Mouse (Mus musculus): ENCODE data around the gene Tnnt1. TPM values are rescaled to one million over a fixed set of nuclear protein-coding genes. Genes with fewer than 3 reads are reported as not detected.

The Tnnt1 gene
- polyA plus RNA-seq (2014; fragmentation: Nextera tagmentation; extraction: Ambion mirVana) = 6.3 and 15.4 TPM in 2 replicates

GRCm38 (mm10) chr7:4516332-4517050 lies at the start of gene Tnnt1:
TSS of gene Tnnt1 (minus strand) at chr7:4516382.
- H3K4me3 ChIP-seq (ENCODE audit: low read depth, low read length) = no peak within 1 kb of the TSS
- H3K9me3 ChIP-seq (ENCODE audit: low read depth, low read length) = no peaks in the 10 kb centered on the region
- WGBS = 18% methylated on average over 4 of the region's 4 CpGs
- no peak for TF ChIP-seq CTCF (IDR thresholded peaks at IDR 0.05; ENCODE audit: low read depth)
- 0 out of 2 replicates have a peak within 1 kb of the TSS, but pooled peaks have one; percentile 9 for H3K27ac ChIP-seq (ENCODE audit: low read depth)
- no peaks in the 10 kb centered on the region for H3K36me3 ChIP-seq (ENCODE audit: insufficient read depth)
- H3K4me1 ChIP-seq (ENCODE audit: insufficient read depth) = 0 out of 2 replicates have a peak, but pooled peaks cover 3% of the 10 kb centered on the region
- H3K9ac ChIP-seq = no peak within 1 kb of the TSS
- H3K27me3 ChIP-seq (ENCODE audit: insufficient read depth, low read length) = no peaks in the 10 kb centered on the region
- DNase-seq (no peak), ATAC-seq (ENCODE audit: insufficient read depth) (no peak)
- H3K4me2 ChIP-seq = no peak within 1 kb of the TSS

GRCm38 (mm10) chr7:4562660-4563059 lies 46.5 kb upstream of the Tnnt1 start:
- Histone ChIP-seq H3K4me1 (ENCODE audit: insufficient read depth) (no peaks in the 10 kb centered on the region), H3K36me3 (ENCODE audit: insufficient read depth) (no peaks in the 10 kb centered on the region), H3K27ac (ENCODE audit: low read depth) (no peak overlapping the region), H3K27me3 (ENCODE audit: insufficient read depth, low read length) (no peaks in the 10 kb centered on the region), H3K9ac (no peak overlapping the region), H3K9me3 (ENCODE audit: low read depth, low read length) (no peaks in the 10 kb centered on the region), H3K4me3 (ENCODE audit: low read depth, low read length) (no peak overlapping the region), H3K4me2 (no peak overlapping the region)
- ATAC-seq (ENCODE audit: insufficient read depth) (no peak), DNase-seq (no peak)
- no peak for TF ChIP-seq CTCF (IDR thresholded peaks at IDR 0.05; ENCODE audit: low read depth)
- 85% methylated on average over 3 of the region's 3 CpGs for WGBS

GRCm38 (mm10) chr7:4557167-4557560 lies 41.0 kb upstream of the Tnnt1 start:
- DNase-seq (no peak), ATAC-seq (ENCODE audit: insufficient read depth) (no peak)
- no peak overlapping the region for H3K9ac ChIP-seq
- no peak overlapping the region for H3K4me3 ChIP-seq (ENCODE audit: low read depth, low read length)
- no peak for TF ChIP-seq CTCF (IDR thresholded peaks at IDR 0.05; ENCODE audit: low read depth)
- H3K36me3 ChIP-seq (ENCODE audit: insufficient read depth) = no peaks in the 10 kb centered on the region
- H3K4me1 ChIP-seq (ENCODE audit: insufficient read depth) = no peaks in the 10 kb centered on the region
- H3K27me3 ChIP-seq (ENCODE audit: insufficient read depth, low read length) = no peaks in the 10 kb centered on the region
- H3K9me3 ChIP-seq (ENCODE audit: low read depth, low read length) = no peaks in the 10 kb centered on the region
- no peak overlapping the region for H3K27ac ChIP-seq (ENCODE audit: low read depth)
- H3K4me2 ChIP-seq = no peak overlapping the region
- 63% methylated on average over 6 of the region's 6 CpGs for WGBS

GRCm38 (mm10) chr7:4556256-4557166 lies 40.3 kb upstream of the Tnnt1 start:
- Histone ChIP-seq H3K4me3 (ENCODE audit: low read depth, low read length) (no peak overlapping the region), H3K4me1 (ENCODE audit: insufficient read depth) (no peaks in the 10 kb centered on the region), H3K36me3 (ENCODE audit: insufficient read depth) (no peaks in the 10 kb centered on the region), H3K4me2 (no peak overlapping the region), H3K9me3 (ENCODE audit: low read depth, low read length) (no peaks in the 10 kb centered on the region), H3K9ac (no peak overlapping the region), H3K27ac (ENCODE audit: low read depth) (no peak overlapping the region), H3K27me3 (ENCODE audit: insufficient read depth, low read length) (no peaks in the 10 kb centered on the region)
- WGBS = 19% methylated on average over 15 of the region's 15 CpGs
- peak; percentile 97 for TF ChIP-seq CTCF (IDR thresholded peaks at IDR 0.05; ENCODE audit: low read depth)
- peak; percentile 93 for ATAC-seq (ENCODE audit: insufficient read depth)
- DNase-seq = peak; percentile 93

- H3K27me3 ChIP-seq (ENCODE audit: insufficient read depth, low read length) = 0 out of 2 replicates have a peak, but pooled peaks cover 3% of the 10 kb centered on the region
- no peaks in the 10 kb centered on the region for H3K36me3 ChIP-seq (ENCODE audit: insufficient read depth)
- no peaks in the 10 kb centered on the region for H3K9me3 ChIP-seq (ENCODE audit: low read depth, low read length)
- no peak for TF ChIP-seq CTCF (IDR thresholded peaks at IDR 0.05; ENCODE audit: low read depth)
- peak within 1 kb of the TSS; percentile 29 for H3K4me3 ChIP-seq (ENCODE audit: low read depth, low read length)
- 0 out of 2 replicates have a peak, but pooled peaks cover 6% of the 10 kb centered on the region for H3K4me1 ChIP-seq (ENCODE audit: insufficient read depth)
- ATAC-seq (ENCODE audit: insufficient read depth) = peak; percentile 55
- peak; percentile 22 for DNase-seq
- peak within 1 kb of the TSS; percentile 56 for H3K4me2 ChIP-seq
- peak within 1 kb of the TSS; percentile 4; the same call in 1 of the 2 replicates for H3K9ac ChIP-seq
- H3K27ac ChIP-seq (ENCODE audit: low read depth) = no peak within 1 kb of the TSS
- 5% methylated on average over 33 of the region's 33 CpGs for WGBS
Measured at GRCm38 (mm10) chr7:4547221-4547641, 31.0 kb upstream of the Tnnt1 start, which contains the start of gene Syt5. TSS of gene Syt5 (minus strand) at chr7:4547541.

- peak; percentile 78 for DNase-seq
- no peak overlapping the region for H3K27ac ChIP-seq (ENCODE audit: low read depth)
- H3K4me3 ChIP-seq (ENCODE audit: low read depth, low read length) = peak overlapping the region; percentile 29
- no peaks in the 10 kb centered on the region for H3K36me3 ChIP-seq (ENCODE audit: insufficient read depth)
- 2% methylated on average over 26 of the region's 26 CpGs for WGBS
- peak overlapping the region; percentile 56 for H3K4me2 ChIP-seq
- H3K9me3 ChIP-seq (ENCODE audit: low read depth, low read length) = no peaks in the 10 kb centered on the region
- 0 out of 2 replicates have a peak, but pooled peaks have one; percentile 9 for TF ChIP-seq CTCF (IDR thresholded peaks at IDR 0.05; ENCODE audit: low read depth)
- 0 out of 2 replicates have a peak, but pooled peaks cover 3% of the 10 kb centered on the region for H3K27me3 ChIP-seq (ENCODE audit: insufficient read depth, low read length)
- H3K4me1 ChIP-seq (ENCODE audit: insufficient read depth) = 0 out of 2 replicates have a peak, but pooled peaks cover 6% of the 10 kb centered on the region
- peak; percentile 86 for ATAC-seq (ENCODE audit: insufficient read depth)
- H3K9ac ChIP-seq = no peak overlapping the region; the same call in 1 of the 2 replicates
Measured at GRCm38 (mm10) chr7:4546591-4547131, 30.5 kb upstream of the Tnnt1 start.

Measured in lung, embryonic 14.5 days (tissue).